Mouse (Mus musculus) adrenal gland, adult (tissue): ENCODE measurements around the gene Vmn2r1.

Source experiments
- DNase-seq, 2 experiments: peaks; one replicate each; pipeline ENCODE4 v3.0.0; 2022 to 2023; ENCODE audit warnings: low spot score in 1 of 2; ENCODE audit not compliant: inconsistent age in 2 of 2

The Vmn2r1 gene

GRCm38 (mm10) chr3:64081247-64081646 is at the start of gene Vmn2r1:
Gene Vmn2r1, plus strand, starts transcription at chr3:64081547.
- no peak for DNase-seq

GRCm38 (mm10) chr3:64038136-64038841 is 43.1 kb upstream of the Vmn2r1 start:
- no peak for DNase-seq

GRCm38 (mm10) chr3:64039818-64040784 is 41.2 kb upstream of the Vmn2r1 start:
- DNase-seq: peak; percentile 85 to 95

- no peak for DNase-seq
Measured at GRCm38 (mm10) chr3:64112707-64113106, 31.4 kb downstream of the Vmn2r1 start.

GRCm38 (mm10) chr3:64113352-64114046 is 32.2 kb downstream of the Vmn2r1 start:
- DNase-seq: no peak

- no peak for DNase-seq
Measured at GRCm38 (mm10) chr3:64141878-64142508, 60.6 kb downstream of the Vmn2r1 start, which contains the start of gene Vmn2r2. Gene Vmn2r2, minus strand, starts transcription at chr3:64141928.
